Mouse (Mus musculus) heart, postnatal 0 days (tissue): ENCODE data around the gene Bcor.

Source experiments
- CTCF ChIP-seq: IDR thresholded peaks from 2 replicates; pipeline ENCODE4 v1.5.1; 2016; ENCODE audit warnings: antibody characterized with exemption, control low read depth, low read depth
- EP300 ChIP-seq: IDR thresholded peaks from 2 replicates; pipeline ENCODE4 v1.6.1; 2016; ENCODE audit warnings: antibody characterized with exemption, low read depth

- TF ChIP-seq CTCF (no peak), EP300 (no peak)
Observed at GRCm38 (mm10) chrX:12003947-12004346, 156.2 kb downstream of the Bcor start.
